Mouse (Mus musculus) limb, embryonic 14.5 days (tissue): ENCODE data around the gene B4galt7. TPM values are rescaled to one million over a fixed set of nuclear protein-coding genes. Genes with fewer than 3 reads are reported as not detected.
"Not testable (repeated sequence)": the region's sequence is repeated elsewhere in the genome, so short reads cannot be mapped to it uniquely, and the experiment has no call there.

Source experiments
- ATAC-seq: fragments of 200-750 bp; cut with Nextera tagmentation; 2 replicates; pipeline ENCODE4 v1.8.0; 2017; ENCODE audit warnings: low read depth, moderate number of reproducible peaks, moderate TSS enrichment; ENCODE audit not compliant: low FRiP score
- DNase-seq: peaks from one replicate; pipeline ENCODE4 v3.0.0-alpha.2; 2015; ENCODE audit warnings: low spot score
- H3K27ac ChIP-seq: fragments of 300-500 bp; sonication (generic); replicated peaks from 2 replicates; pipeline ENCODE4 v1.5.1; 2014; ENCODE audit warnings: low read depth, mild to moderate bottlenecking, low read length, moderate library complexity, mixed read lengths
- H3K27me3 ChIP-seq: fragments of 300-500 bp; sonication (generic); 2 replicates; pipeline ENCODE4 v1.6.1; 2014; ENCODE audit warnings: low read length, mixed read lengths; ENCODE audit not compliant: control insufficient read depth, insufficient read depth
- H3K36me3 ChIP-seq: fragments of 300-500 bp; sonication (generic); 2 replicates; pipeline ENCODE4 v1.6.1; 2014; ENCODE audit warnings: mild to moderate bottlenecking, low read length, moderate library complexity, mixed read lengths; ENCODE audit not compliant: control insufficient read depth, insufficient read depth
- H3K4me1 ChIP-seq: fragments of 300-500 bp; sonication (generic); 2 replicates; pipeline ENCODE4 v1.6.1; 2014; ENCODE audit warnings: antibody characterized with exemption, low read length, mixed read lengths; ENCODE audit not compliant: control insufficient read depth, insufficient read depth
- H3K4me2 ChIP-seq: fragments of 300-500 bp; sonication (generic); replicated peaks from 2 replicates; pipeline ENCODE4 v1.6.1; 2014; ENCODE audit warnings: low read depth, mild to moderate bottlenecking, low read length, moderate library complexity; ENCODE audit not compliant: severe bottlenecking
- H3K4me3 ChIP-seq: fragments of 300-500 bp; sonication (generic); replicated peaks from 2 replicates; pipeline ENCODE4 v1.5.1; 2014; ENCODE audit warnings: low read length
- H3K9ac ChIP-seq: fragments of 300-500 bp; sonication (generic); 2 replicates; pipeline ENCODE4 v1.6.1; 2014; ENCODE audit warnings: mild to moderate bottlenecking, low read depth, low read length, moderate library complexity; ENCODE audit not compliant: severe bottlenecking
- H3K9me3 ChIP-seq: fragments of 300-500 bp; sonication (generic); 2 replicates; pipeline ENCODE4 v1.6.1; 2016; ENCODE audit warnings: low read length; ENCODE audit not compliant: control insufficient read depth
- POLR2A ChIP-seq: fragments of 200-500 bp; IDR thresholded peaks from 2 replicates; pipeline ENCODE4 v1.8.0; 2012; ENCODE audit warnings: inconsistent platforms, mild to moderate bottlenecking, moderate library complexity, borderline replicate concordance; ENCODE audit not compliant: insufficient read depth, insufficient read length; ENCODE audit errors: extremely low read depth
- WGBS: fragments of 180-500 bp; shearing (Covaris S2); extraction: QIAGEN DNeasy Blood & Tissue Kit; methylation state at CpG from one replicate; pipeline ENCODE4 v1.1.7; 2014; 5-methylcytosine and 5-hydroxymethylcytosine counted together
- polyA plus RNA-seq, 2 experiments: library from polyadenylated mRNA; depleted of rRNA in 1 of 2; stranded (reverse) in 1 of 2; unstranded in 1 of 2; fragments of >200 nt; fragmentation: Nextera tagmentation in 1 of 2; extraction: Ambion mirVana in 1 of 2; gene quantifications; 2 replicates each; pipeline versions ENCODE4 v1.2.1 to v1.2.3; 2012 to 2014

The B4galt7 gene
- polyA plus RNA-seq, 2 experiments: 10.1 to 39.3 TPM

DNA sequence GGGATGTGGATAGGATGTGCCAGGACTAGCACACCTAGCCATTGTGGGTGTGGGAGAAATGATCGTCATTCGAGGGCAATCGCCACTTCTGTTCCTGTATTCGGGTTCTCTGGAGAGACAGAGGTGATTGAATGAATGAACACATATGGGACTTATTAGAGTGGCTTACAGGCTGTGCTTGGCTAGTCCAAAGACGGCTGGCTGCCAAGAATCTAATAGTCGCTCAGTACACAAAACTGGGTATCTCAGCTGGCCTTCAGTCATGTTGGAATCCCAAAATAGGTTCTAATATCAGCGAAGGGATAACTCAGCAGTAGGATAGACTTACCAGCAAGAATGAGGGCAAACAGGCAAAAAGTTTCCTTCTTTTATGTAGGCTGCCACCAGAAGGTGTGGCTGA lies 12.3 kb downstream of the B4galt7 start:
- Histone ChIP-seq H3K27me3 (no peaks in the 10 kb centered on the region), H3K27ac (no peak overlapping the region), H3K4me2 (no peak overlapping the region), H3K9ac (no peak overlapping the region), H3K4me3 (no peak overlapping the region), H3K4me1 (peaks cover 4% of the 10 kb centered on the region; the same call in 1 of the 2 replicates), H3K9me3 (no peaks in the 10 kb centered on the region), H3K36me3 (peaks cover 45% of the 10 kb centered on the region)
- 25% methylated on average over 7 of the region's 7 CpGs for WGBS
- DNase-seq: peak; percentile 28
- ATAC-seq: no peak
- TF ChIP-seq POLR2A: no peak

DNA sequence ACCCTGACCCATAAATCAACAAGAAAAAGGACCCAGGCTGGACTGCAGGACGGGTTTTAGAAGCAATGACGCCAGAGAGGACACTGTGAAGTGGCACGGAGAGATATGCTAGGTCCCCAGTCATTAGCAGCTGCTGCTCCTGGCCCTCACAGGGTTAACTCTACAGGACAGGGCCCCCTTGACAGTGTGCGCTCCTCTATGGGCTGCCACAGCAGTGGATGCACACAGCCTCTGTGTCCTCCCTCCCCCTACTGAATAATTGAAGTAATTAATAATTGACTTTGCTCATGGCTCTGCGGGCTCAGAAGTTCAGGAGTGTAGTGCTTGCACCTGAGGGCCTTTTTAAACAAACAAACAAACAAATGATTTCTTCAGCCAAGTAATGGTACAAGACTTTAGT lies 13.8 kb downstream of the B4galt7 start:
- TF ChIP-seq POLR2A: no peak
- Histone ChIP-seq H3K4me2 (no peak overlapping the region), H3K4me3 (no peak overlapping the region), H3K36me3 (peaks cover 31% of the 10 kb centered on the region), H3K9me3 (no peaks in the 10 kb centered on the region), H3K27me3 (no peaks in the 10 kb centered on the region), H3K9ac (no peak overlapping the region), H3K27ac (no peak overlapping the region), H3K4me1 (peaks cover 4% of the 10 kb centered on the region; the same call in 1 of the 2 replicates)
- ATAC-seq: no peak
- 50% methylated on average over 5 of the region's 5 CpGs for WGBS
- DNase-seq: no peak

DNA sequence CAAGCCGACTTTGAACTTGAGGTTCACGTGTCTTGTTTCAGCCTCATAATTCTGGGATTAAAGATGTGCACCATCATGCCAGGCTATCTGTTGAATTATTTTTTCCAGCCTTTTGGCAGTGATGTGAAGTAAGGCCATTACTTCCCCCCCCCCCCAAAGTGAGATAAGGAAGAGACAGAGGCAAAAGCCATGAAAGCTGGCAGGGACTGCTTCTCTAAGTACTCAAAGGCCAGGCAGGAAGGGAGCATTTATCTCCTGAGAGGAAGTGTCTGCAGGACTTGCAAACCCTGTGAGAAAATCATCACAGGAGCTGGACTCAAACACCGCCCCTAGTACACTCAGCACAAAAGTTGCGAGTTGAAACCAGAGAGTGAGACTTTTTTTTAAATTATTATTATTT lies 19.6 kb downstream of the B4galt7 start:
- H3K27me3 ChIP-seq: no peaks in the 10 kb centered on the region
- ATAC-seq: no peak
- H3K4me1 ChIP-seq: peaks cover 11% of the 10 kb centered on the region
- H3K27ac ChIP-seq: no peak overlapping the region
- H3K4me2 ChIP-seq: no peak overlapping the region
- H3K4me3 ChIP-seq: no peak overlapping the region
- H3K9me3 ChIP-seq: no peaks in the 10 kb centered on the region
- TF ChIP-seq POLR2A: no peak
- H3K9ac ChIP-seq: no peak overlapping the region
- DNase-seq: no peak
- 92% methylated on average over 4 of the region's 4 CpGs for whole genome bisulfite sequencing
- H3K36me3 ChIP-seq: no peaks in the 10 kb centered on the region

DNA sequence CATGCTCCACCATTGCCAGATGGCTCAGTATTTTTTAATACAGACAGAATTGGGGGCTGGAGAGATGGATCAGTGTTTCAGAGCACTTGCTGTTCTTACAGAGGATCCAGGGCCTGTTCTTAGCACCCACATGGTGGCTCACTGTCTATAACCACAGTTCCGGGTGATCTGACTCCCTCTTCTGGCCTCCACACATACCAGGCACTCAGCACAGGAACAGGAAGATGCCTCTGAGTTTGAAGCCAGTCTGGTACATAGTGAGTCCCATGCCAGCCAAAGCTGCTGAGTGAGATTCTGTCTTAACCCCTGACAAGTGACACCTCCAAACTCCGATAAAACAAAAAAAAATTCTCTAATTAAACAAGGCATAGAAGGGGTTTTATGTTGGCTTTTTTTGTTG lies 20.6 kb downstream of the B4galt7 start:
- Histone ChIP-seq H3K4me1 (peaks cover 12% of the 10 kb centered on the region), H3K9ac (no peak overlapping the region), H3K4me2 (no peak overlapping the region), H3K36me3 (peaks cover 8% of the 10 kb centered on the region; the same call in 1 of the 2 replicates), H3K4me3 (no peak overlapping the region), H3K27me3 (no peaks in the 10 kb centered on the region), H3K27ac (no peak overlapping the region), H3K9me3 (no peaks in the 10 kb centered on the region)
- TF ChIP-seq POLR2A: no peak
- no peak for ATAC-seq
- 76% methylated on average over 2 of the region's 2 CpGs for WGBS
- DNase-seq: no peak

DNA sequence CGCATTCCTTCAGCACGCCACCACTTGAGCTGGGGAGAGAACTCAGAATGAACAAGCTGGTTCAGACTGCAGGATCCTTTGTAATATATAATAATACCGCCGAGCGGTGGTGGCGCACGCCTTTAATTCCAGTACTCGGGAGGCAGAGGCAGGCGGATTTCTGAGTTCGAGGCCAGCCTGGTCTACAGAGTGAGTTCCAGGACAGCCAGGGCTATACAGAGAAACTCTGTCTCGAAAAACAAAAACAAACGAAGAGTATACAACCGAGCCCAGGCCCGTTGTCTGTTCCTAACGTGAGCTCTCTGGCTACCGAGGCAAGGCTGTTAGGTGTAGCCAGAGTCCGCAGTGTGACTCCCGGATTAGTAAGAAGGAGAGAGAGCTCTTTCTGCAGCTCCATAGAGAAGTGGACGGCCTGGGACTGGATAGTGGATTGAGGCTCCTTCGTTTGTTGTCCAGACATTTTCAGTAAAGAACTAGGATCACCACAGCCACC lies 22.5 kb downstream of the B4galt7 start:
- peak overlapping the region; percentile 59 for H3K4me2 ChIP-seq
- H3K36me3 ChIP-seq: peaks cover 25% of the 10 kb centered on the region
- H3K4me1 ChIP-seq: peaks cover 12% of the 10 kb centered on the region
- not testable (repeated sequence) for H3K9me3 ChIP-seq, ATAC-seq, DNase-seq, H3K27me3 ChIP-seq
- H3K9ac ChIP-seq: peak overlapping the region; percentile 84
- H3K27ac ChIP-seq: peak overlapping the region; percentile 90
- WGBS: 20% methylated on average over 19 of the region's 20 CpGs
- H3K4me3 ChIP-seq: peak overlapping the region; percentile 84
